Mouse (Mus musculus): Measurements from ENCODE around the gene Cul1. TPM values are rescaled to one million over a fixed set of nuclear protein-coding genes. Genes with fewer than 3 reads are reported as not detected.

Cul1 gene
- polyA plus RNA-seq, 1 experiment: 1.1 TPM

DNA sequence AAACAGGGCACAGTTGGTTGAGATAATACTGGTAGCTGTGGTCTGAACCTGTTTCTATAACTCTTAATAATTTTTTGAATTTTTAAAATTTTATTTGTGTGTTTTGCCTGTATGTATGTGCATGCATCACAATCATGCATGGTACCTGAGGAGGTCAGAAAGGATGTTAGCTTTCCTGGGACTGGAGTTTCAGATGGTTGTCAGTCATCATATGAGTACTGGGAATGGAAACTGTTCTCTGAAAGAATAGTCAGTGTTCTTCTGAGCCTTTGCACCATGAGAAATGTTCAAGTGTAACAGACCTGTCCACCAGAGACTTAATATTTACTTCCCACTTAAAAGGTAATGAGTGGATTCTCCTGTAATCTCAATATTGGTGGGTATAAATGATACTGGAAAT, 13.9 kb downstream of the Cul1 start:
- Histone ChIP-seq H3K36me3 (ENCODE audit: control insufficient read depth) (peaks cover 10% of the 10 kb centered on the region), H3K9me3 (ENCODE audit: control insufficient read depth, low read length) (no peaks in the 10 kb centered on the region), H3K4me1 (ENCODE audit: control insufficient read depth) (peaks cover 20% of the 10 kb centered on the region), H3K27me3 (ENCODE audit: control insufficient read depth) (no peaks in the 10 kb centered on the region), H3K4me3 (replicated peaks) (no peak overlapping the region)
- TF ChIP-seq TAL1 (IDR thresholded peaks at IDR 0.05; ENCODE audit: low read length) (no peak), GATA1 (IDR thresholded peaks at IDR 0.05; ENCODE audit: low read length) (no peak)

DNA sequence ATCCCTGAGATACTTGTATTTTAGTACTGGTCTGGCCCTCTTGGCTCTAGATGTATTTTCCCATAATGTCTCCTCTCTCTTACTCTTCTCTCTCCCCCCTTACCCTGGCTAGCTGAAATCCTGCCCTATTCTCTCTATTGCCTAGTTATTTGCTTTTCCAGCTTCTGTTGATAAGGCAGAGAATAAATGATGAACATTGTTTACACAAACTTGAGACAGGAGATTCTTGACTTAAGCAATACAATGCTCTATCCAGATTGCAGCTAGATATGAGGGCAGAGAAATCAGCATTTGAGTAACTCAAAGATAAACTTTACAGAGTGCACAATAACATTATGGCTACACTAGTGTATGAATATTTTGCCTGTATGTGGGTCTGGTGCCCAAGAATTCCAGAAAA, 16.6 kb downstream of the Cul1 start:
- no peaks in the 10 kb centered on the region for H3K9me3 ChIP-seq (ENCODE audit: control insufficient read depth, low read length)
- no peak for TF ChIP-seq TAL1 (IDR thresholded peaks at IDR 0.05; ENCODE audit: low read length)
- no peak for TF ChIP-seq GATA1 (IDR thresholded peaks at IDR 0.05; ENCODE audit: low read length)
- H3K27me3 ChIP-seq (ENCODE audit: control insufficient read depth): no peaks in the 10 kb centered on the region
- no peak overlapping the region for H3K4me3 ChIP-seq (replicated peaks)
- H3K36me3 ChIP-seq (ENCODE audit: control insufficient read depth): peaks cover 11% of the 10 kb centered on the region
- H3K4me1 ChIP-seq (ENCODE audit: control insufficient read depth): peaks cover 10% of the 10 kb centered on the region

DNA sequence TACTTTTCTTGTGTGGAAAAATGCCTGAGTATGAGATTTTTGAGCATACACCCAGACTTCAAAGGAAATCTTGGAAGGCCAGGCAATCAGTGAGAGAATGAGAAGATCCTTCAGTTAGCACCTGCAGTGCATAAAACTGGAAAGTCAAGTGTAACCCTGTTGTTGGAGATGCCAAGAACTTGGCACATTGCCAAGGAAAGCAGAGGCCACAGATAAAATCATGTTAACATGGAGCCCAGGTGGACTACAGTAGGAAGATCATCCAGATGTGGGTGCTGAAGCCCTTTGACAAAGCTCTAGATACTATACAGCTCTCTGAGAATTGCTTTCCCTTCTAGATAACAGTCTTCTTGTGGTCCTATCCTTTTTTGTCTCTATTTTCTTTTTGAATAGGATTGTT, 19.2 kb downstream of the Cul1 start:
- peaks cover 6% of the 10 kb centered on the region for H3K36me3 ChIP-seq (ENCODE audit: control insufficient read depth)

DNA sequence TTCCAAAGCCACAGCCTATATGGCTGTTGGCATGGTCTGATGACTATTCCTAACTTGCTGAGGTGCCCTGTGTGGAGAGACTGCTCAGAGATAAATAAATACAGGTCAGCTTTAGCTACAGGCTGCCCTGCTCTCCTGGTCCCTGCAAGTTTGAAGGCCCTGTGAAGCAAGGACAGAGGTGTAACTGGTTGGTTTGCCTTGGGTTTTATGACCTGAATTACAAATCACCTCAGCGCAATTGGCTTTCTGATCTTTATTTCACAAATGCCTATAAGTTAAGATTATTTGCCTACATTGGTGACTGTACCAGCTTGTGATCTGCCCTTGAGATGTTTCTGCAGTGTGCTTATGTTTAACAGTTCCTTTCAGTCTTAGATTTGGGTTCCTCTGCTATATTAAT, 28.8 kb downstream of the Cul1 start:
- no peaks in the 10 kb centered on the region for H3K27me3 ChIP-seq (ENCODE audit: control insufficient read depth)
- no peak for TF ChIP-seq TAL1 (IDR thresholded peaks at IDR 0.05; ENCODE audit: low read length)
- TF ChIP-seq GATA1 (IDR thresholded peaks at IDR 0.05; ENCODE audit: low read length): no peak
- no peaks in the 10 kb centered on the region for H3K9me3 ChIP-seq (ENCODE audit: control insufficient read depth, low read length)
- peaks cover 24% of the 10 kb centered on the region for H3K36me3 ChIP-seq (ENCODE audit: control insufficient read depth)
- H3K4me1 ChIP-seq (ENCODE audit: control insufficient read depth): peaks cover 2% of the 10 kb centered on the region; the same call in 1 of the 2 replicates
- no peak overlapping the region for H3K4me3 ChIP-seq (replicated peaks)

More for the DNA sequence above, 19.2 kb downstream of the Cul1 start:
- H3K9me3 ChIP-seq (ENCODE audit: control insufficient read depth, low read length): no peaks in the 10 kb centered on the region
- no peak overlapping the region for H3K4me3 ChIP-seq (replicated peaks)
- H3K4me1 ChIP-seq (ENCODE audit: control insufficient read depth): no peaks in the 10 kb centered on the region
- no peak for TF ChIP-seq GATA1 (IDR thresholded peaks at IDR 0.05; ENCODE audit: low read length)
- no peak for TF ChIP-seq TAL1 (IDR thresholded peaks at IDR 0.05; ENCODE audit: low read length)
- no peaks in the 10 kb centered on the region for H3K27me3 ChIP-seq (ENCODE audit: control insufficient read depth)

DNA sequence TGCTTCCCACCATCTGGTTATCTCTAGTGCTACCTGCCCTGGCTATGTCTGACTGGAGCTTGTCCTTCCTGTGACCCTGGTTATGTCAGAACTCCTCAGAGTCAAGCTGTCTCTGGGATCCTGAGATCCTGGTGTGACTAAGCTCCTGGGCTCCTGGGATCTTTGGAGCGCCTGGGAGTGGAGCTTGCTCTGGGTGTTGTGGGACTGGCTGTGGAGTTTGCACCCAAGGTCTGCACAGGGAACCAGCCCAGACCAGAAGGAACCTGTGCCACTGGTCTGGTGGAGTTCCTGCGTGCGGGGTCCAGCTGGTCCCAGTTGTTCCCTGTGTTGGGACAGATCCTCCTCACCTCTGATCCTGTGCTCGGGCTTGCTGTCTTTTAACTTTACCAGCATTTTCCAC, 41.4 kb downstream of the Cul1 start:
- Histone ChIP-seq H3K27me3 (ENCODE audit: control insufficient read depth) (no peaks in the 10 kb centered on the region), H3K36me3 (ENCODE audit: control insufficient read depth) (peaks cover 44% of the 10 kb centered on the region), H3K4me3 (replicated peaks) (no peak overlapping the region), H3K4me1 (ENCODE audit: control insufficient read depth) (no peaks in the 10 kb centered on the region), H3K9me3 (ENCODE audit: control insufficient read depth, low read length) (no peaks in the 10 kb centered on the region)
- TF ChIP-seq GATA1 (IDR thresholded peaks at IDR 0.05; ENCODE audit: low read length) (no peak), TAL1 (IDR thresholded peaks at IDR 0.05; ENCODE audit: low read length) (no peak)

DNA sequence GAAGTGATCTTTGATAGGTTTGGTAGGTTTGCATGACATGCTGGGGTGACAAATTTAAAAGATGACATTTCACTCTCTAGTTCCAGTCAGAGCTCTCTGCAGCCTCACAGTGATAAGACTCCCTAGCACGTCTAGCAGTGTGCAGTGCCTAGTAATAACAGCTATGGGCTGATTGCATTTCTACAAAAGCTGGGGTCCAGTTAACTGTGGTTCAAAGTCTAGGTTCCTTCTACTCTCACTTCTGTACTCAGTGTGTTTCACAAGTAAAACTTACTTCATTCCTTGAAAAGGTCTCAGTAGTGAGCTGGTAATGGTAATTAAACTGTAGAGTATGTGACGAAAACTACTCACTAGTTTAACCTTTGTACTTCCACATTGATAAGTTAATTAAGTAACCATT, 66.8 kb downstream of the Cul1 start:
- no peaks in the 10 kb centered on the region for H3K9me3 ChIP-seq (ENCODE audit: control insufficient read depth, low read length)
- no peaks in the 10 kb centered on the region for H3K27me3 ChIP-seq (ENCODE audit: control insufficient read depth)
- H3K4me1 ChIP-seq (ENCODE audit: control insufficient read depth): no peaks in the 10 kb centered on the region
- TF ChIP-seq TAL1 (IDR thresholded peaks at IDR 0.05; ENCODE audit: low read length) (no peak), GATA1 (IDR thresholded peaks at IDR 0.05; ENCODE audit: low read length) (no peak)
- no peak overlapping the region for H3K4me3 ChIP-seq (replicated peaks)
- H3K36me3 ChIP-seq (ENCODE audit: control insufficient read depth): peaks cover 99% of the 10 kb centered on the region

DNA sequence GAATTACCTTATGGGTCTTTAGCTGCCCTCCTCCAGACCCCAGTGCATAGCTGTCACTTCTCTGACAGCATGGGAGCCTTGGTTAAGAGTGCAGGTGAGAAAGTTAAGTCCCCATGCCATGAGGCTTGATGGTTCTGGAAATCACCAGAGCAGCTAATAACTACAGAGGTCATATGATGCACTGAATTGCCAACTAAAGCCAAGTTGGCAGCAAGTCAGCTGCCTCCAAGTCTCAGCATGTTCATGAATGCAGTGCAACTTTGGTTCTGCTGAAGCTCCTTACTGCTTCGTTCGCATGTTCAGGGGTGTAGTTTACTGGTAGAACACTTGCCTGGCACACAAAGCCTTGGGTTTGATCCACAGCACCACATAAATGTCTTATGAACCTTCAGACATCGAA, 69.2 kb downstream of the Cul1 start:
- no peaks in the 10 kb centered on the region for H3K9me3 ChIP-seq (ENCODE audit: control insufficient read depth, low read length)
- no peak for TF ChIP-seq GATA1 (IDR thresholded peaks at IDR 0.05; ENCODE audit: low read length)
- no peak for TF ChIP-seq TAL1 (IDR thresholded peaks at IDR 0.05; ENCODE audit: low read length)
- no peak overlapping the region for H3K4me3 ChIP-seq (replicated peaks)
- no peaks in the 10 kb centered on the region for H3K4me1 ChIP-seq (ENCODE audit: control insufficient read depth)
- no peaks in the 10 kb centered on the region for H3K27me3 ChIP-seq (ENCODE audit: control insufficient read depth)
- H3K36me3 ChIP-seq (ENCODE audit: control insufficient read depth): peaks cover 99% of the 10 kb centered on the region

DNA sequence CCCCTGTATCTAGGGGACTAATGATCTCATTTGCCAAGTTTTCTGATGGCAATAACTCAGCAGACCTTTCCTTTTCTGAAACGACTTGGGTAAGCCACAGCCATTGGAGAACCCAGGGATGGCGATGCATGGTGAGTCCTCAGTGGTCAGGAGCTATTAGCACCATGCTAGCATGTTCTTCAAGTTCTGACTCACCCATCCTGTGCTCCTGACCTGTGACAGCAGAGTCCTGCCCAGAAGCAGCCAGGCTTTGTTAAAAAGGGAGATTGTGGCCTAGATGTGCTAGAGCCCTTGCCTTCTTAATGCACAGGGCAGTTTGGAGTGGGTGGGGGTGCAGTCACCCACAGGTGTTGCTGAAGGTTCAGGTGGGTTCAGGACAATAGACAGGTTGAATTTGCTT, 71.8 kb downstream of the Cul1 start:
- Histone ChIP-seq H3K4me1 (ENCODE audit: control insufficient read depth) (no peaks in the 10 kb centered on the region), H3K36me3 (ENCODE audit: control insufficient read depth) (peaks cover 100% of the 10 kb centered on the region), H3K4me3 (replicated peaks) (no peak overlapping the region), H3K27me3 (ENCODE audit: control insufficient read depth) (no peaks in the 10 kb centered on the region), H3K9me3 (ENCODE audit: control insufficient read depth, low read length) (no peaks in the 10 kb centered on the region)
- TF ChIP-seq TAL1 (IDR thresholded peaks at IDR 0.05; ENCODE audit: low read length) (no peak), GATA1 (IDR thresholded peaks at IDR 0.05; ENCODE audit: low read length) (no peak)

DNA sequence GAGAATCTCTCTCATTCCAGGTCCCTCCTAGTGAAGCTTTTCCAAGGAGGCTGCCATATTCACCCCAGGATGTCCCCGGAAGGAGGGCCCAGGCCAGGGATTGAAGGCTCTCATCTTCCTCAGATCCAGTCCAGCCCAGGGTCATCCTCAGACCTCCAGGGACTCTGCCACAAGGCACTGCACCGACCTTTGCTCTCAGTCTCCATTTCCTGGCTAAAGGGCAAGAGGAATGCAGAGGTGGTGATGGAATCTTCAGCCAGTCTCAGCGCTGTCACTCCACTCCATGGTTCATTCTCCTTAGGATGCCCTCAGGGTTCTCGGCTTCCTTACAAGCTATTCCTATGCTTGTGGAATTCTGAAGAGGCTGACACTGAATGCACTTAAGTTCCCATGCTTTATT, 73.2 kb downstream of the Cul1 start:
- H3K36me3 ChIP-seq (ENCODE audit: control insufficient read depth): peaks cover 100% of the 10 kb centered on the region
- TF ChIP-seq GATA1 (IDR thresholded peaks at IDR 0.05; ENCODE audit: low read length): no peak
- no peak for TF ChIP-seq TAL1 (IDR thresholded peaks at IDR 0.05; ENCODE audit: low read length)
- H3K4me1 ChIP-seq (ENCODE audit: control insufficient read depth): no peaks in the 10 kb centered on the region

DNA sequence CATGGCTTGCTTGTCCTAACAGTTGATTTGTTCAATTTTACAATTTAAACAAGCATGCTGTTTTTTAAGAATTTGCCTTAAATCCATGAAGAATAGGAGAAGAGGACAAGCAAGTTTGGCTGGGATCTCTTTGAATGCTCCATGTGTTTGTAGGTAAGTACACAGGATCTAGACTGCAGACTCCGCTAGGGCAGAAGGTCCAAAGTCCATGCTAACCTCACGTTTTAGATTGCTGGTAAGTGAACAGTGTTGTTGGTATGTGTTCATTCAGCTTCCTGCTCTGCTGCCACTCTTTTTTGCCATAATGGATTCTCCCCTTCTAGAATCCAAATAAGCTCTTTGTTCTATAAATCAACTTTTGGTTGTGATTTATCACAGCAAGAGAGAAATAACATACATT, 73.9 kb downstream of the Cul1 start:
- Histone ChIP-seq H3K9me3 (ENCODE audit: control insufficient read depth, low read length) (no peaks in the 10 kb centered on the region), H3K4me1 (ENCODE audit: control insufficient read depth) (no peaks in the 10 kb centered on the region), H3K36me3 (ENCODE audit: control insufficient read depth) (peaks cover 100% of the 10 kb centered on the region), H3K27me3 (ENCODE audit: control insufficient read depth) (no peaks in the 10 kb centered on the region), H3K4me3 (replicated peaks) (no peak overlapping the region)
- no peak for TF ChIP-seq GATA1 (IDR thresholded peaks at IDR 0.05; ENCODE audit: low read length)
- TF ChIP-seq TAL1 (IDR thresholded peaks at IDR 0.05; ENCODE audit: low read length): no peak

More for the DNA sequence above, 73.2 kb downstream of the Cul1 start:
- no peaks in the 10 kb centered on the region for H3K9me3 ChIP-seq (ENCODE audit: control insufficient read depth, low read length)
- H3K4me3 ChIP-seq (replicated peaks): no peak overlapping the region
- H3K27me3 ChIP-seq (ENCODE audit: control insufficient read depth): no peaks in the 10 kb centered on the region
